ENCODE assay signal across 8 mouse cellular contexts in the genomic region with DNA sequence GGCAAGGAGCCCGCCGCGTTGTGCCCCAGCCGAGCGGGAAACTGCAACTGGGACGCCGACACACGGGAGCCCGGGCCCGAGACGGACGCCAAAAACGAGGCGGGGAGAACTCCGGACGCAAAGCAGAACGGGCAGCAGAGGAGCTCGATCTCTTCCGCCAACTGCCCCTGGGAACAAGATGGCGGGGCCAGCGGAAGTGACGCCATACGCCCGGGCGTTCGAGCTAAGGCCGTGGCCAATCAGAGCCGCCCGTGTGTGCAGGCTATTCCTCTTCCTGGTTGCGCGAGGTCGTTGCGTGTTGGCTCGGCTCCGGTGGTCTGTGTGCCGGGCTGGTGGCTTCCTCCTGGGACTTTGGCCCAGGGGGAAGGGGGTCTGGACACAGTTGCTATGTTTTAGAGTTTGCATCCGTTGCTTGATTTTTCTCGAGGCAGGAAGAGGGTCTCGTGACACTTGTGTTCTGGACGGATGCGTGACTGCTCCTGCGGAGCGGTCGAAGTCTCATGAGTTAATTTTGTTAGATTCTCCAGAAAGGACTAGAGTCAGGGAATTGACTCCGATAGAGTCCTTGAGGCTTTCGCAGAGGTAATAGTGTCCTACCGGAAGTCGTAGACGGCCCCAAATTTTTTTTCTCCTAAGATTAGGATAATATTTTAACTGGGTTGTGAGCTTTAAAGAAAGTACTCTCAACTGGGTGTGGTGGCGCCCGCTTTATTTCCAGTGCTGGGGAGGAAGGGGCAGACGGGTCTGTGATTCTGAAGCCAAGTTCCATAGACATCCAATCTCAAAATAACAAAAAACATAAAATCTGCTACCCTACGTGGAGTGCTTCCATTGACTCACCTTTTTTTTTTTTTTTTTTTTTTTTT. TPM values are rescaled to one million over a fixed set of nuclear protein-coding genes. Genes with fewer than 3 reads are reported as not detected.
DNase-seq lines count a peak whose midpoint lies in the region; ATAC-seq and TF ChIP-seq lines count a peak whose summit lies in the region.

A gene (minus strand): TSS at position 180 of the 866 bp plus-strand sequence.

- intact Hi-C loops in heart, postnatal 25 days (cut with DNase I), result loop anchor here (5.0 kb wide), 1 partner anchor 151 kb away; no protein-coding TSS in a partner anchor

- peak within 1 kb of the TSS; percentile 87 to 90 for H3K4me3 ChIP-seq in ES-E14 (ENCODE audit: insufficient read depth in 1 of 2, low read depth in 1 of 2, low read length in 2 of 2, poor library complexity in 1 of 2, severe bottlenecking in 1 of 2)
- H3K4me3 ChIP-seq in forebrain, embryonic 15.5 days, result peak within 1 kb of the TSS; percentile 82
- peak within 1 kb of the TSS; percentile 89 for H3K4me3 ChIP-seq in lung, adult 2 months (replicated peaks; ENCODE audit: extremely low read depth, low read depth, low read length)

- H3K9me3 ChIP-seq in ES-E14 (ENCODE audit: control insufficient read depth, insufficient read depth, low read depth, low read length), result no peaks in the 10 kb centered on the region
- no peaks in the 10 kb centered on the region for H3K9me3 ChIP-seq in forebrain, embryonic 15.5 days

- no peaks in the 10 kb centered on the region for H3K27me3 ChIP-seq in forebrain, embryonic 15.5 days

- no peak; the same call in none of the 2 replicates for TF ChIP-seq POLR2A in lung, adult 2 months (IDR thresholded peaks at IDR 0.05; ENCODE audit: borderline replicate concordance, extremely low read depth, low read depth, low read length)

- H3K4me1 ChIP-seq in ES-E14 (ENCODE audit: control insufficient read depth in 2 of 2, insufficient read depth in 2 of 2, low read length in 2 of 2, poor library complexity in 1 of 2), result 0 out of 4 replicates have a peak, but pooled peaks cover 0 to 3% of the 10 kb centered on the region in 2 experiments
- peaks cover 28% of the 10 kb centered on the region for H3K4me1 ChIP-seq in forebrain, embryonic 15.5 days
- H3K4me1 ChIP-seq in lung, adult 2 months (ENCODE audit: control insufficient read depth, insufficient read depth, low read length), result peaks cover 12% of the 10 kb centered on the region

- H3K27ac ChIP-seq in ES-E14 (ENCODE audit: insufficient read depth, low read depth, low read length, poor library complexity, severe bottlenecking), result peak within 1 kb of the TSS; percentile 74
- peak within 1 kb of the TSS; percentile 97 for H3K27ac ChIP-seq in forebrain, embryonic 15.5 days (replicated peaks)

- in situ Hi-C loops in ES-E14 (cut with MboI; ENCODE audit: low sequenced_read_pairs in 2 of 2, unreplicated experiment in 2 of 2), result no loop called here

- peak within 1 kb of the TSS; percentile 97 for H3K9ac ChIP-seq in ES-E14 (ENCODE audit: insufficient read depth, low read depth, low read length, poor library complexity, severe bottlenecking)
- peak within 1 kb of the TSS; percentile 84 for H3K9ac ChIP-seq in forebrain, embryonic 15.5 days (replicated peaks)

- H3K4me2 ChIP-seq in forebrain, embryonic 15.5 days (replicated peaks), result peak within 1 kb of the TSS; percentile 98

- ATAC-seq in forebrain, embryonic 15.5 days (replicated peaks), result peak; percentile 100
- peak; percentile 92 for ATAC-seq in neutrophil, adult 5-6 weeks (ENCODE audit: extremely low read depth, insufficient number of reproducible peaks, low FRiP score, poor library complexity, severe bottlenecking)

- WGBS in forebrain, embryonic 15.5 days, result under 1% methylated on average over 53 of the region's 53 CpGs
- WGBS in lung, adult 2 months, result under 1% methylated on average over 53 of the region's 53 CpGs

- peak; percentile 88 for DNase-seq in ES-E14 (ENCODE audit: low read depth, low spot score)
- peak; percentile 95 for DNase-seq in cerebellum, adult 11-12 months
- DNase-seq in heart, postnatal 25 days (ENCODE audit: low spot score), result peak; percentile 91
- peak; percentile 93 to 97 for DNase-seq in layer of hippocampus, adult 18-20 months (ENCODE audit: low spot score in 2 of 2)
- DNase-seq in lung, adult 2 months, result peak; percentile 91
- DNase-seq in thymus, adult 18-20 months, result peak; percentile 91 to 94

- TF ChIP-seq CTCF in lung, adult 2 months (IDR thresholded peaks at IDR 0.05; ENCODE audit: insufficient read depth, low read length), result no peak

- peaks cover 15% of the 10 kb centered on the region for H3K36me3 ChIP-seq in ES-E14 (ENCODE audit: control insufficient read depth, insufficient read depth, low read length, poor library complexity, severe bottlenecking)
- peaks cover 5% of the 10 kb centered on the region for H3K36me3 ChIP-seq in forebrain, embryonic 15.5 days

TF ChIP-seq in ES-E14, 5 proteins besides CTCF, POLR2A, EP300 and RAD21:
- no peak for TF ChIP-seq MAFK (IDR thresholded peaks at IDR 0.05; ENCODE audit: insufficient read depth, low read depth, low read length)
- TF ChIP-seq ZC3H11A (IDR thresholded peaks at IDR 0.05; ENCODE audit: borderline replicate concordance, low read depth, low read length), result no peak
- TF ChIP-seq HCFC1 (IDR thresholded peaks at IDR 0.05; ENCODE audit: borderline replicate concordance, insufficient read depth, low read length), result peak; percentile 66
- peak; percentile 80 for TF ChIP-seq ZNF384 (IDR thresholded peaks at IDR 0.05; ENCODE audit: low read depth, low read length)
- 0 out of 2 replicates have a peak, but pooled peaks have one; percentile 12 for TF ChIP-seq CHD2 (IDR thresholded peaks at IDR 0.05; ENCODE audit: low read depth, low read length)

RNA-seq across cellular contexts. Expression of the gene that starts here (rescaled TPM):
- 69.7 and 70.6 TPM in 2 replicates for total RNA-seq in ES-E14 (2012; rRNA removed)
- polyA plus RNA-seq in forebrain, embryonic 15.5 days (2015; fragmentation: Nextera tagmentation; extraction: Ambion mirVana), result 60.7 and 66.9 TPM in 2 replicates
- total RNA-seq in heart, postnatal 25 days (2021), result 10 to 100 TPM; 18.8 to 20.6 TPM
- total RNA-seq in layer of hippocampus, adult 18-20 months (2021), result 10 to 100 TPM; 44.4 to 50.6 TPM
- polyA plus RNA-seq in lung, adult 2 months (2012; rRNA removed), result 48.9 and 64.0 TPM in 2 replicates
- 333 and 503 TPM in 2 replicates for total RNA-seq in neutrophil, adult 5-6 weeks (2017)

Comparison
In these comparisons a context has a peak if more than half of its experiments do, and no peak if none do; other contexts are left out.
1. Peak in every context shown above with its lines: DNase-seq, ATAC-seq, H3K4me3 ChIP-seq and H3K27ac ChIP-seq.